ENCODE assay signal across 8 mouse cellular contexts in the genomic region with DNA sequence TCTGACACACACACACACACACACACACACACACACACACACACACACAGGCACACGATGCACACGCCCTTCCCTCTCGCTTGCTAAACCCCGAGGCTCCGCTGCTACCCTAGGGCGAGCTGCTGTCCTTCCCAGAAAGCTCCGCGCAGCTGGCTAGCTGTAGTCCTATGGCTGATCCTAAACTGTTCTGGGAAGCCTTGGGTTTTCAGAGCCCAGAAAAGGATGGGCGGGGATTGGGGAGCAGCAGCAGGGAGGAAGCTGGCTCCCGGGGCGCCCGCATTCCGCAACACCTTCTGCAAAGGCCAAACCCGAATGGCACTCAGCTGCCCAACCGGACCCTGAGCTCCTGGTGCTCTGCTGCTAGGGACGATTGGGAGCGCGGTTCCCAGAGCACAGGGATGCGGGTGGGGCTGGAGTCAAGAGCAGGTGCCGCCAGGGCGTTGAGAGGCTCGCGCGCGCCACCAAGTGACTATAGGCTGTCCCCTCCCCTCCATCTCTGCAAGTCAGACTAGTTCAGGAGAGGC. TPM values are rescaled to one million over a fixed set of nuclear protein-coding genes. Genes with fewer than 3 reads are reported as not detected.
DNase-seq lines count a peak whose midpoint lies in the region; ATAC-seq and TF ChIP-seq lines count a peak whose summit lies in the region.

A gene (minus strand): TSS at position 414 of the 524 bp plus-strand sequence.

- peak; percentile 69; the same call in 1 of the 2 replicates for TF ChIP-seq POLR2A in cortical plate, adult 2 months (IDR thresholded peaks at IDR 0.05; ENCODE audit: extremely low read depth, insufficient read depth, low read length)

- no peaks in the 10 kb centered on the region for H3K9me3 ChIP-seq in hindbrain, embryonic 16.5 days (ENCODE audit: control insufficient read depth, low read length)
- no peaks in the 10 kb centered on the region for H3K9me3 ChIP-seq in lung, postnatal 0 days (ENCODE audit: low read length)

- under 1% methylated on average over 24 of the region's 25 CpGs for WGBS in hindbrain, embryonic 16.5 days
- WGBS in lung, postnatal 0 days = under 1% methylated on average over 25 of the region's 25 CpGs

- peak within 1 kb of the TSS; percentile 86 for H3K9ac ChIP-seq in hindbrain, embryonic 16.5 days (ENCODE audit: low read depth, low read length)
- peak within 1 kb of the TSS; percentile 13; the same call in 1 of the 2 replicates for H3K9ac ChIP-seq in lung, postnatal 0 days (replicated peaks; ENCODE audit: low read depth)

- H3K27me3 ChIP-seq in hindbrain, embryonic 16.5 days (replicated peaks; ENCODE audit: control insufficient read depth, insufficient read depth, low read length) = no peaks in the 10 kb centered on the region; the same call in 1 of the 2 replicates
- 0 out of 2 replicates have a peak, but pooled peaks cover 5% of the 10 kb centered on the region for H3K27me3 ChIP-seq in lung, postnatal 0 days (replicated peaks; ENCODE audit: insufficient read depth, low read length)

- H3K36me3 ChIP-seq in hindbrain, embryonic 16.5 days (ENCODE audit: control insufficient read depth, insufficient read depth, low read length) = no peaks in the 10 kb centered on the region
- no peaks in the 10 kb centered on the region for H3K36me3 ChIP-seq in lung, postnatal 0 days (ENCODE audit: insufficient read depth, low read length)

- TF ChIP-seq CTCF in cortical plate, adult 2 months (IDR thresholded peaks at IDR 0.05; ENCODE audit: extremely low read depth, insufficient read depth, low read length) = peak; percentile 76
- TF ChIP-seq CTCF in lung, postnatal 0 days (IDR thresholded peaks at IDR 0.05) = peak; percentile 80

- peak; percentile 75 for DNase-seq in adrenal gland, adult 18-20 months (ENCODE audit: low spot score in 2 of 2)
- peak; percentile 76 for DNase-seq in gastrocnemius, postnatal 10 days
- DNase-seq in layer of hippocampus, postnatal 36 days = peak; percentile 92 to 93
- peak; percentile 74 for DNase-seq in lung, postnatal 0 days (ENCODE audit: low spot score)
- peak; percentile 91 for DNase-seq in retina, postnatal 1 day
- DNase-seq in T-cell, adult 2 months (ENCODE audit: low spot score) = no peak

- H3K4me2 ChIP-seq in hindbrain, embryonic 16.5 days (ENCODE audit: low read length) = peak within 1 kb of the TSS; percentile 90
- H3K4me2 ChIP-seq in lung, postnatal 0 days (replicated peaks; ENCODE audit: low read depth, low read length) = peak within 1 kb of the TSS; percentile 53

- ATAC-seq in hindbrain, embryonic 16.5 days = peak; percentile 98
- peak; percentile 82 for ATAC-seq in lung, postnatal 0 days

- H3K4me3 ChIP-seq in cortical plate, adult 2 months (ENCODE audit: insufficient read depth, low read length) = peak within 1 kb of the TSS; percentile 89
- peak within 1 kb of the TSS; percentile 82 for H3K4me3 ChIP-seq in hindbrain, embryonic 16.5 days (ENCODE audit: low read length)
- peak within 1 kb of the TSS; percentile 40 for H3K4me3 ChIP-seq in lung, postnatal 0 days (ENCODE audit: low read depth, low read length)

- TF ChIP-seq EP300 in lung, postnatal 0 days (IDR thresholded peaks at IDR 0.05) = no peak

- H3K4me1 ChIP-seq in cortical plate, adult 2 months (ENCODE audit: control insufficient read depth, insufficient read depth, low read length) = peaks cover 3% of the 10 kb centered on the region
- no peaks in the 10 kb centered on the region; the same call in 1 of the 2 replicates for H3K4me1 ChIP-seq in hindbrain, embryonic 16.5 days (ENCODE audit: control insufficient read depth, insufficient read depth, low read depth, low read length)
- no peaks in the 10 kb centered on the region for H3K4me1 ChIP-seq in lung, postnatal 0 days (ENCODE audit: insufficient read depth, low read depth, low read length)

- peak within 1 kb of the TSS; percentile 84 for H3K27ac ChIP-seq in cortical plate, adult 2 months (ENCODE audit: insufficient read depth, low read length)
- peak within 1 kb of the TSS; percentile 91 for H3K27ac ChIP-seq in hindbrain, embryonic 16.5 days (ENCODE audit: low read depth, low read length)
- peak within 1 kb of the TSS; percentile 51; the same call in 1 of the 2 replicates for H3K27ac ChIP-seq in lung, postnatal 0 days (ENCODE audit: low read length)

RNA-seq across cellular contexts. Expression of the gene that starts here (rescaled TPM):
- 1 to 10 TPM; 4.3 to 5.0 TPM for total RNA-seq in adrenal gland, adult 18-20 months (2021)
- 26.3 and 33.1 TPM in 2 replicates for polyA plus RNA-seq in cortical plate, adult 2 months (2012; rRNA removed)
- total RNA-seq in gastrocnemius, postnatal 10 days (2021) = 1 to 10 TPM; 6.9 to 7.6 TPM
- 56.1 and 66.3 TPM in 2 replicates for polyA plus RNA-seq in hindbrain, embryonic 16.5 days (2015; fragmentation: Nextera tagmentation; extraction: Ambion mirVana)
- 100 to 1,000 TPM; 144 to 166 TPM for total RNA-seq in layer of hippocampus, postnatal 36 days (2021)
- 13.8 and 16.7 TPM in 2 replicates for polyA plus RNA-seq in lung, postnatal 0 days (2015; fragmentation: Nextera tagmentation; extraction: Ambion mirVana)

Comparison
In these comparisons a context has a peak if more than half of its experiments do, and no peak if none do; other contexts are left out.
1. RNA of the gene that starts here (total RNA-seq): 144 to 166 TPM in layer of hippocampus, postnatal 36 days; 6.9 to 7.6 TPM in gastrocnemius, postnatal 10 days and 4.3 to 5.0 TPM in adrenal gland, adult 18-20 months; every median in the first group is over 10 times any median in the second.
2. Peak in every context shown above with its lines, with median percentiles within 50 percentile points of each other: H3K27ac ChIP-seq and H3K4me3 ChIP-seq.